Mouse (Mus musculus) forebrain, embryonic 12.5 days (tissue): ENCODE results near the gene Cmbl. TPM values are rescaled to one million over a fixed set of nuclear protein-coding genes. Genes with fewer than 3 reads are reported as not detected.
"Not testable (repeated sequence)": the region's sequence is repeated elsewhere in the genome, so short reads cannot be mapped to it uniquely, and the experiment has no call there.

ENCODE experiments used
- ATAC-seq: fragments of 200-750 bp; cut with Nextera tagmentation; 2 replicates; pipeline ENCODE4 v1.8.0; 2017; ENCODE audit warnings: moderate TSS enrichment; ENCODE audit not compliant: low FRiP score
- H3K27ac ChIP-seq: fragments of 300-500 bp; sonication (generic); 2 replicates; pipeline ENCODE4 v1.5.1; 2016; ENCODE audit warnings: mild to moderate bottlenecking
- H3K27me3 ChIP-seq: fragments of 300-500 bp; sonication (generic); 2 replicates; pipeline ENCODE4 v1.6.1; 2016; ENCODE audit warnings: mild to moderate bottlenecking
- H3K36me3 ChIP-seq: fragments of 300-500 bp; sonication (generic); replicated peaks from 2 replicates; pipeline ENCODE4 v1.6.1; 2016; ENCODE audit warnings: mild to moderate bottlenecking
- H3K4me1 ChIP-seq: fragments of 300-500 bp; sonication (generic); 2 replicates; pipeline ENCODE4 v1.6.1; 2016
- H3K4me2 ChIP-seq: fragments of 300-500 bp; sonication (generic); 2 replicates; pipeline ENCODE4 v1.6.1; 2016; ENCODE audit warnings: mild to moderate bottlenecking, moderate library complexity
- H3K4me3 ChIP-seq: fragments of 300-500 bp; sonication (generic); replicated peaks from 2 replicates; pipeline ENCODE4 v1.5.1; 2016; ENCODE audit warnings: mild to moderate bottlenecking
- H3K9ac ChIP-seq: fragments of 300-500 bp; sonication (generic); 2 replicates; pipeline ENCODE4 v1.6.1; 2016; ENCODE audit warnings: mild to moderate bottlenecking
- H3K9me3 ChIP-seq: fragments of 300-500 bp; sonication (generic); 2 replicates; pipeline ENCODE4 v1.6.1; 2016
- WGBS: fragments of 180-500 bp; shearing (Covaris S2); methylation state at CpG from one replicate; pipeline ENCODE4 v1.1.7; 2016; 5-methylcytosine and 5-hydroxymethylcytosine counted together
- polyA plus RNA-seq: library from polyadenylated mRNA; unstranded; fragments of >200 nt; fragmentation: Nextera tagmentation; extraction: Ambion mirVana; gene quantifications from 2 replicates; pipeline ENCODE4 v1.2.1, GENCODE M21; 2016

Gene Cmbl
- polyA plus RNA-seq, 1 experiment from 2014 or later: 2.1 TPM

DNA sequence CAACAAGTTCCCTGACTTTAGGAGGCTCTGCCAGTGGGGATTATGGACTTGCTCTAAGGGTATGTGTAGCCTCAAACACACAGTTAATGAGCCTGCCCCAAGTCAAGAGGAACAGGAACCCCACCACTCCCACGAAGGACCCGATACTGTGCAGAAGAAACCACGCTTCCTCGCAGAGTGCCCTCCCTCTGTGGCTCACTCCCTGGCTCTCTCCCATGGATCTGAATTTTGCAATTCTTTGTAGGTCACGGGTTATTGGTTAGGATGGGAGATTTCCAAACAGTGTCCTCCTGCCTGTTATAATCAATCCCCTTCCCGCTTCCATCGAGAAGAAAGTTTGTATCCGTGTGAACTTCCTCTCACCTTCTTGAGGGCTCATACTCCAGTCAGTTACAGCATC lies 5.8 kb downstream of the Cmbl start:
- no peak for ATAC-seq
- Histone ChIP-seq H3K4me1 (0 out of 2 replicates have a peak, but pooled peaks cover 5% of the 10 kb centered on the region), H3K9me3 (no peaks in the 10 kb centered on the region), H3K27me3 (no peaks in the 10 kb centered on the region), H3K36me3 (no peaks in the 10 kb centered on the region), H3K27ac (no peak overlapping the region), H3K9ac (no peak overlapping the region), H3K4me3 (no peak overlapping the region), H3K4me2 (no peak overlapping the region)
- 96% methylated on average over 8 of the region's 8 CpGs for WGBS

DNA sequence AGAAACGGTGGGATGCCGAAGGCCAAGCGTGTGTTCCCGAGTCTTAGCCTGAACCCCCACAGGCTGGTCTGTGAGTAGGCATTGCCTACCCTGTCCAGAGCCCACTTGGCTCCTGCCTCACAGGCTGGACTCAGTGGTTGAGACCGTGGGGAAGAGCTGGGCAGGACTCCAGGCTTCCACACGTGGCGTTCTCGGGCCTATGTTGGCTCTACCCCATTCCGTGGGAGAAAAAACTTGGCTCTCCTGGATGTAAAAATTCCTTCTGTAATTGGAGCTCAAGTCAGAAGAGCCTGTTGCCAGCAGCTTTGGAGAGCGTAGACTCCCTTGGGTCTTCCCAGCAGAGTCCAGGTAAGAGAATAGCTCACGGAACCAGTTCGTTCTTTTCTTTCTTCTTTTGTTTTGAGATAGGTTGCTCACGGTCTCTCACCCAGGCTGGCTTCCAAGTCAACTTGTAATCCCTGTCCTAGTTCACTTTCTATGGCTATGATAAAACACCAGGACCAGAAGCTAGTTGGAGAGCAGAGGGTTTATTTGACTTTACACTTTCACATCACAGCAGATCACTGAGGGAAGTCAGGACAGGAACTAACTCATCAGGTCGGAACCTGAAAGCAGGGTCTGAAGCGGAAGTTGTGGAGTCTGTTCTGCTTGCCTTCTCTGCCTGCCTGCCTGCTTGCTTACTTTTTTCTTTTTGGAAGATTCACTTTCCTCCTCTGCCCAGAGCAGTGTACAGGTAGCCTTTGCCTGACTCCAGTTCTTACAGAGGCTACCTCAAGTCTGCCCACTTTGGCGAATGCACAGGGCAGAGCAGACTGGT lies 6.9 kb downstream of the Cmbl start:
- Histone ChIP-seq H3K4me3 (no peak overlapping the region), H3K36me3 (no peaks in the 10 kb centered on the region), H3K9ac (no peak overlapping the region), H3K4me2 (no peak overlapping the region), H3K27me3 (no peaks in the 10 kb centered on the region), H3K27ac (no peak overlapping the region), H3K4me1 (0 out of 2 replicates have a peak, but pooled peaks cover 5% of the 10 kb centered on the region), H3K9me3 (no peaks in the 10 kb centered on the region)
- 89% methylated on average over 16 of the region's 16 CpGs for WGBS
- ATAC-seq: no peak

DNA sequence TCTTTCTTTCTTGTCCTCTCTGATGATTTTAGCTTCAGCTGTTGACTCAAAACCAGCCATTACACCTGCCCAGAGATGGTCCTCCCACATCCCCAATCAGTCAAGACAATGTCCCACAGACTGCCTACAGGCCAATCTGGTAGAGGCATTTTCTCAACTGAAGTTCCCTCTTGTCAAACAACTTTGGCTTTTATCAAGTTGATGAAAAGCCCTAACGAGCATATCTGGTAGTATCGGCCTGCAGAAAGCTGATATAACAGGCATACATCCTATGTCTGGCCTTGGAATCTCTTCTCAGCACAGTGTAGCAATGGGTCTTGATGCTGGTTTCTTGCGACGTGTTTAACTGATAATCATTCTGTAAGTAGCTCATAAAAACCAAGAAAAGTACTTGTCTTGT lies 8.1 kb downstream of the Cmbl start:
- no peak overlapping the region for H3K4me3 ChIP-seq
- no peak for ATAC-seq
- 87% methylated on average over 4 of the region's 4 CpGs for WGBS

DNA sequence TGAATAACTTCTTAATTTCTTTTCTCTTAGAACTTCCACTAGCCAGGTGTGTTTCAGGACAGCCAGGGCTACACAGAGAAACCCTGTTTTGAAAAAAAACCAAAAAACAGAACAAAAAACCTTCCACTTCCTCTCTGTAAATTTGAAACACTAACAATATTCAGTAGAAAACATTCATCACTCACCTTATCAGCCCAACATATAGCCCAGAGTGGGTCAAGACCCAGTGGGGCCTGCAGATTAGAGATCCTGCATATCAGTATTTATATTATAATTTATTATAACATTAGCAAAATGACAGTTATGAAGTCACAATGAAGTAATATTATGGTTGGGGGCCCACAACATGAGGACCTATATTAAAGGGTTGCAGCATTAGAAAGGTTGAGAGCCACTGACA lies 8.5 kb downstream of the Cmbl start:
- H3K9me3 ChIP-seq: no peaks in the 10 kb centered on the region
- 0 out of 2 replicates have a peak, but pooled peaks cover 3% of the 10 kb centered on the region for H3K4me1 ChIP-seq
- no peaks in the 10 kb centered on the region for H3K36me3 ChIP-seq
- H3K4me3 ChIP-seq: no peak overlapping the region
- H3K4me2 ChIP-seq: no peak overlapping the region
- H3K27me3 ChIP-seq: no peaks in the 10 kb centered on the region
- no peak overlapping the region for H3K27ac ChIP-seq
- ATAC-seq: no peak
- H3K9ac ChIP-seq: no peak overlapping the region

More for the DNA sequence above, 8.1 kb downstream of the Cmbl start:
- no peak overlapping the region for H3K27ac ChIP-seq
- no peaks in the 10 kb centered on the region for H3K9me3 ChIP-seq
- 0 out of 2 replicates have a peak, but pooled peaks cover 5% of the 10 kb centered on the region for H3K4me1 ChIP-seq
- H3K9ac ChIP-seq: no peak overlapping the region
- H3K36me3 ChIP-seq: no peaks in the 10 kb centered on the region
- no peak overlapping the region for H3K4me2 ChIP-seq
- no peaks in the 10 kb centered on the region for H3K27me3 ChIP-seq

DNA sequence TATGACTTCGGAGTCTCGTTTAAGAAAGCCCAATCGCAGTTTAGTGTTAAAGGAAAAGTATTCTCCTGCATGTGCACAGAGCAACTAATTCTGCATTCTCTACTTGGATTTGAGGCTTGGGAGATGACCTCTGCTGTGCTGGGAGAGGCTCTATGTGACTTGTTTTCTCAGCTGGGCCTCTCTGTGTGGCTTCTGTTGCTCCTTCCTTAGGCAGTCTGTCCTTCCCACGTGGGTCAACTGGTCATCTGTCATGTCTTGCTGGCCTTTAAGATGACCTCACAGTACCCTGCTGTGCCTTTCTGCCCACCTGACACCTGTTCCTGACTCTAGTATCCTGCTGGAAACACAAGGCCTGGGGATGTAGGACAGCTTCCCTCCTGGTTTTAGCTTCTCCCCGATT lies 10.9 kb downstream of the Cmbl start:
- Histone ChIP-seq H3K4me3 (no peak overlapping the region), H3K9ac (no peak overlapping the region), H3K27ac (no peak overlapping the region), H3K9me3 (no peaks in the 10 kb centered on the region), H3K27me3 (no peaks in the 10 kb centered on the region), H3K4me2 (no peak overlapping the region), H3K36me3 (no peaks in the 10 kb centered on the region), H3K4me1 (no peaks in the 10 kb centered on the region)
- ATAC-seq: no peak
- WGBS: 74% methylated on average over 5 of the region's 5 CpGs

DNA sequence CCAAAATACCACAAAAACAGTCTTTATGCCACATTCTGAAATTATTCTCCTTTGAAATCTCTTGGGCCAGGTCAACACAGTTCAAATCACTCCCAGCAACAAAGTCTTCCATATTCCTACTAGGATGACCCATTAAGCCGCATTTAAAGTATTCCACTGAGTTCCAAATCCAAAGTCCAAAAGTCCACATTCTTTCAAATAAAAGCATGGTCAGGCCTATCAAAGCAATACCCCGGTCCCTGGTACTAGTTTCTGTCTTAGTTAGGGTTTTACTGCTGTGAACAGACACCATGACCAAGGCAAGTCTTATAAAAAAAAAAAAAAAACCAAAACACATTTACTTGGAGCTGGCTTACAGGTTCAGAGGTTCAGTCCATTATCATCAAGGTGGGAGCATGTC lies 15.9 kb downstream of the Cmbl start:
- not testable (repeated sequence) for H3K4me3 ChIP-seq, H3K9me3 ChIP-seq, H3K36me3 ChIP-seq

DNA sequence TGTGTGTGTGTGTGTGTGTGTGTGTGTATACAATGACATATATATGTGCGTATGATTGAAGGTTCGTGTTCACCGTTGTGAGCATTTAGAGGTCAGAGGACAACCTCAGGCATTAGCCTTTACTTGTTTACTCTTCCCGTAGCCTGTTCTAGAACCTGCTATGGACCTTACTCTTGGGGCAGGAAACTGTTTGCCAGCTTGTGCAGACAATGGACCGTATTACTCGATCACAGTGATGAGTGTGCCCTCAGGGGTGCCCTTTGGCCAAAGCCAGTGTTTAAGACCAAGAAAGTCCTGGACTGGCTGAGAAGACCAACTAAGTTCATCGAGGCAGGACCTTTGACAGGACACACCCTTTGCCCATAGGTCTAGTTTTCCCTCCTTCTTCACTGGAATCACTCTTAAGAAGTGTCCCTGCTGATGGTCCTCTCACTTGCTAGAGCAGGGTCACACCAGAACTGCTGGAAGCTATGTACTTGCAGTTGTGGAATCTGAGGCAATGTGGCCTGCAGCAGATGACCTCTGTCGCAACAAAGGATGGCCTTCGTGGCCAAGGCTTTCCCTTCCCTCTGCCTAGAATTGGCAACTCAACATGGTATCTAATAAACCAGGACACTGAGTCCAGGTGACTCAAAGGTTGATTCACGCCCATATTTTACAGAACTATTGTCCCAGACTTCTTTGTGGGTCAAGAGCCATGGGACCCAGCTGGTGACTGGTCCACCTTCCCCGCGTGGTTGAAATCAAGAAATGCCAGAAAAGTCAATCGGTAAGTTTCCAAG lies 18.3 kb downstream of the Cmbl start:
- no peak overlapping the region for H3K4me2 ChIP-seq
- no peak for ATAC-seq
- H3K4me1 ChIP-seq: no peaks in the 10 kb centered on the region
- H3K27me3 ChIP-seq: no peaks in the 10 kb centered on the region
- no peaks in the 10 kb centered on the region for H3K9me3 ChIP-seq
- no peak overlapping the region for H3K27ac ChIP-seq
- 91% methylated on average over 13 of the region's 13 CpGs for WGBS
- no peaks in the 10 kb centered on the region for H3K36me3 ChIP-seq
- H3K4me3 ChIP-seq: no peak overlapping the region
- no peak overlapping the region for H3K9ac ChIP-seq

More for the DNA sequence above, 15.9 kb downstream of the Cmbl start:
- H3K4me1 ChIP-seq, H3K27ac ChIP-seq, H3K27me3 ChIP-seq, ATAC-seq, H3K4me2 ChIP-seq, H3K9ac ChIP-seq: not testable (repeated sequence)
- 89% methylated on average over 2 of the region's 2 CpGs for WGBS

DNA sequence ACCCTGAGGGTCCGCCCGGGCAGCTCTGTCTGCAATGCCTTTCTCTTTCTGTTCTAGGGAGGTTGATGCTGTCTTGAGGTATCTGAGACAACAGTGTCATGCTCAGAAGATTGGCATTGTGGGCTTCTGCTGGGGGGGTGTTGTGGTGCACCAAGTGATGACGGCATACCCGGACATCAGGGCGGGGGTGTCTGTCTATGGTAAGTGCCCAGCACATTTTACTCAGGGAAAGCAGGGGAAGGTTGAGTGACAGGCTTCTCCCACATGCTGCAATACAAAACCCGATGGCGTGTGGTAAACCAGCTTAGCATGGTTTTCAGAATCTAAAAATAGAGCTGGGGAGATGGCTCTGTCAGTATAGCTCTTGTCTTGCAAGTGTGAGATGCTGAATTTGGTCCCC lies 20.0 kb downstream of the Cmbl start:
- H3K27me3 ChIP-seq: no peaks in the 10 kb centered on the region
- ATAC-seq: no peak

DNA sequence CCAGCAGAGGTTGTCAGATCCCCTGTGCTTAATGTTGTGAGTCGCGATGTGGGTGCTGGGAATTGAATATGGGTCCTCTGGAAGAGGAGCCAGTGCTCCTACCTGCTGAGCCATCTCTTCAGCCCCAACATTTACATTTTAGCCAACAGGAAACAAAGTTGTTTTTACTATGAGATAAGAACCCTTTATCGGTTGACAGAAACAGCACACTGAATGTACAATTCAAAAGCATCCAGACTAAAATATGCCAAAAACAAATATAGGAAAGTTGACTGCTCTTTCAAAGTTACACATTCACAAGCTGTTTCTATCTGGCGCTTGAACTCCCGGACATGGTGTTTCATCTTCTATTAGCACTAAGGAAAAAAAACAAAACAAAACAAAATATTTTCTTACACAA lies 20.9 kb downstream of the Cmbl start:
- Histone ChIP-seq H3K4me2 (no peak overlapping the region), H3K27ac (no peak overlapping the region), H3K4me3 (no peak overlapping the region), H3K27me3 (no peaks in the 10 kb centered on the region), H3K4me1 (no peaks in the 10 kb centered on the region), H3K9ac (no peak overlapping the region), H3K9me3 (no peaks in the 10 kb centered on the region), H3K36me3 (peaks cover 22% of the 10 kb centered on the region)
- ATAC-seq: no peak
- WGBS: 92% methylated on average over 5 of the region's 5 CpGs

More for the DNA sequence above, 20.0 kb downstream of the Cmbl start:
- H3K4me3 ChIP-seq: no peak overlapping the region
- no peak overlapping the region for H3K4me2 ChIP-seq
- H3K9ac ChIP-seq: no peak overlapping the region
- H3K27ac ChIP-seq: no peak overlapping the region
- H3K9me3 ChIP-seq: no peaks in the 10 kb centered on the region
- WGBS: 88% methylated on average over 7 of the region's 7 CpGs
- peaks cover 14% of the 10 kb centered on the region for H3K36me3 ChIP-seq
- no peaks in the 10 kb centered on the region for H3K4me1 ChIP-seq

DNA sequence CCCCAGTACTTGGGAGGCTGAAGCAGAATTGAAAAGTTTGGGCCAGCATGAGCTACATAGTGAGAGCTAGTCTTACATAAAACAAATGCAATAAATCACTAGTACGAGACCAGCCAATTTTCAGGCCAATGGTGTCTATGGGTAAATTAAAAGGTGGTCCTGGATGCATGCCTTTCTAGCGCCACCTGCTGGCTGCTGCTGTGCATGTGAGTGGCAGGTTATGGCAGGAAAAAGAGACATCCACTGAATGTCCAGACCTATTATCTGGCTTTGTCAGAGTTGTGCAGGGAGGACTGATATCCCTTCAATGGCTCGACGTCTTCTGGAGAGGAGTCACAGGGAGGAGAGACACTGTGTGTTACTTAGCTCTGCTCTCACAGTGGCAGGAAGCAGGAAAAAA lies 21.3 kb downstream of the Cmbl start:
- no peak overlapping the region for H3K27ac ChIP-seq
- no peaks in the 10 kb centered on the region for H3K9me3 ChIP-seq
- no peaks in the 10 kb centered on the region for H3K27me3 ChIP-seq
- ATAC-seq: peak; percentile 61
- no peak overlapping the region for H3K4me3 ChIP-seq
- H3K9ac ChIP-seq: no peak overlapping the region
- 4% methylated on average over 4 of the region's 4 CpGs for WGBS
- no peak overlapping the region for H3K4me2 ChIP-seq
- no peaks in the 10 kb centered on the region for H3K4me1 ChIP-seq
- H3K36me3 ChIP-seq: peaks cover 27% of the 10 kb centered on the region

DNA sequence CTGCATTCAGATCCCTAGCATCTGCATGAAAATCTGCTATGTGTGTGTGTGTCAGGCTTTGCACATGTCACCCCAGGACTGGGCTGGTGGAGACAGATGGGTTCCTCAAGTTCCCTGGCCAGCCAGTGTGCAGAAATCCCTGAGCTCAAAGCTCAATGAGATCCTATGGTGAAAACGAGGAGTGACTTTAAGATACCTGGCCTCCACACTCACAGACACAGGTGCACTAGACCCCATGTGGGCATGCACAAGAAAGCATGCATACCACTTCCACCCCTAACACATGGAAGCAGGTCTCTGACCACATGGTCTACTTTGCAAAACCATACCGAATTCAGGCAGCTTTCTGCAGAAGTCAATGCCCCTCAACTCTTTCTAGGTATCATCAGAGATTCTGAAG lies 22.6 kb downstream of the Cmbl start:
- Histone ChIP-seq H3K27me3 (no peaks in the 10 kb centered on the region), H3K9me3 (no peaks in the 10 kb centered on the region), H3K27ac (no peak overlapping the region), H3K9ac (no peak overlapping the region), H3K4me1 (no peaks in the 10 kb centered on the region), H3K4me2 (no peak overlapping the region), H3K36me3 (peaks cover 39% of the 10 kb centered on the region), H3K4me3 (no peak overlapping the region)
- WGBS: 86% methylated on average over 2 of the region's 2 CpGs
- ATAC-seq: no peak

DNA sequence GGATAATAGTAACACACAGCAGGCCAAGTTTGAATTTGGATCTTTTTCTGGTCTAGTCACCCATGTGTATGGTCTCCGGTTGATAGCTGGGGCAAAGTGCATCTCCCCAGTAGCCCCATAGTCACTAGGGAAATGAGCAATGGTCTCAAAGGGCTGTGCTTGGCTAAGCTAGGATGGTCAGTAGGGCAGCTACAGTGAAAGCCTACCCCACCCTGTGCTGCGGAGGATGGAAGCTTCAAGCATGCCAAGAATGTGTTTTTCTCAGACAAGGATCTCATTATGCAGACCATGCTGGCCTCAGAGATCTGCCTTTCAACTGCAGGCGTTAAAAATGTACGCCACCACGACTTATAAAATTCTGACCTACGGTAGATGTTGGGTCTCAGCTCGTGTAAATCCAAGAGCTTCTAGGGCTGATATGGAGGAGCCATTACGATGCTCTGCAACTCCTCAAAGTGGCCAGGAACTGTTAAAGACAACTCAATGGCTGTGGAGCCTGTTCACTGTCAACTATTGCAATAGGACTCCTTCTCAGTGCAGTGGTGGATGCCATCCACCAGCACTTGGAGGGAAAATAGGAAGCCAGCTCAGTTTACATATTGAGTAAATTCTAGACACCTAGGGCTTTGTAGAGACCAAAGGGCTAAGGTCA lies 23.9 kb downstream of the Cmbl start:
- Histone ChIP-seq H3K27me3 (no peaks in the 10 kb centered on the region), H3K4me3 (no peak overlapping the region), H3K36me3 (peaks cover 53% of the 10 kb centered on the region), H3K9ac (no peak overlapping the region), H3K4me2 (no peak overlapping the region), H3K9me3 (no peaks in the 10 kb centered on the region), H3K4me1 (no peaks in the 10 kb centered on the region), H3K27ac (no peak overlapping the region)
- 66% methylated on average over 8 of the region's 8 CpGs for WGBS
- no peak for ATAC-seq
